Mouse (Mus musculus) skeletal muscle tissue, postnatal 0 days (tissue): Measurements from ENCODE around the gene Scfd1. TPM values are rescaled to one million over a fixed set of nuclear protein-coding genes. Genes with fewer than 3 reads are reported as not detected.

Experiments
- polyA plus RNA-seq: library from polyadenylated mRNA; unstranded; fragments of >200 nt; fragmentation: Nextera tagmentation; extraction: Ambion mirVana; gene quantifications from 2 replicates; pipeline ENCODE4 v1.2.1, GENCODE M21; 2015

The Scfd1 gene
- 42.9 and 47.9 TPM in 2 replicates for polyA plus RNA-seq

GRCm38 (mm10) chr12:51377003-51377887 is at the start of gene Scfd1:
Scfd1 (plus strand) TSS chr12:51377510.

GRCm38 (mm10) chr12:51347988-51348697 is 29.2 kb upstream of the Scfd1 start, which contains the start of gene G2e3:
G2e3 (plus strand) TSS chr12:51348061.

Other genes with a start within 250 kb of the Scfd1 start
- 6.8 and 8.0 TPM in 2 replicates for gene G2e3, start 29.4 kb upstream of the Scfd1 start, polyA plus RNA-seq
- 2.1 and 2.2 TPM in 2 replicates for gene Coch, start 215.8 kb downstream of the Scfd1 start, polyA plus RNA-seq